Mouse (Mus musculus) E14TG2a.4 (cell line): ENCODE data around the gene Cd84.

ENCODE experiments used
- CTCF ChIP-seq: conservative IDR thresholded peaks from 2 replicates; pipeline ENCODE4 v1.5.1; 2014; ENCODE audit warnings: low read length
- NANOG ChIP-seq: IDR thresholded peaks from 2 replicates; pipeline ENCODE4 v1.6.1; 2014; ENCODE audit warnings: borderline replicate concordance, low read length, mixed read lengths
- POU5F1 ChIP-seq: IDR thresholded peaks from 2 replicates; pipeline ENCODE4 v1.6.1; 2014; ENCODE audit warnings: low read length, borderline replicate concordance

- TF ChIP-seq CTCF (no peak), NANOG (no peak), POU5F1 (no peak)
These were observed 26.0 kb downstream of the Cd84 start for GRCm38 (mm10) chr1:171865467-171865866.
